Mouse (Mus musculus) liver, adult (tissue): ENCODE results near the gene Pfn4.

Source experiments
- GATA4 ChIP-seq: IDR thresholded peaks from 2 replicates; pipeline ENCODE4 v1.6.1; 2014; ENCODE audit warnings: mild to moderate bottlenecking, low read length; ENCODE audit not compliant: insufficient replicate concordance

Pfn4 gene

DNA sequence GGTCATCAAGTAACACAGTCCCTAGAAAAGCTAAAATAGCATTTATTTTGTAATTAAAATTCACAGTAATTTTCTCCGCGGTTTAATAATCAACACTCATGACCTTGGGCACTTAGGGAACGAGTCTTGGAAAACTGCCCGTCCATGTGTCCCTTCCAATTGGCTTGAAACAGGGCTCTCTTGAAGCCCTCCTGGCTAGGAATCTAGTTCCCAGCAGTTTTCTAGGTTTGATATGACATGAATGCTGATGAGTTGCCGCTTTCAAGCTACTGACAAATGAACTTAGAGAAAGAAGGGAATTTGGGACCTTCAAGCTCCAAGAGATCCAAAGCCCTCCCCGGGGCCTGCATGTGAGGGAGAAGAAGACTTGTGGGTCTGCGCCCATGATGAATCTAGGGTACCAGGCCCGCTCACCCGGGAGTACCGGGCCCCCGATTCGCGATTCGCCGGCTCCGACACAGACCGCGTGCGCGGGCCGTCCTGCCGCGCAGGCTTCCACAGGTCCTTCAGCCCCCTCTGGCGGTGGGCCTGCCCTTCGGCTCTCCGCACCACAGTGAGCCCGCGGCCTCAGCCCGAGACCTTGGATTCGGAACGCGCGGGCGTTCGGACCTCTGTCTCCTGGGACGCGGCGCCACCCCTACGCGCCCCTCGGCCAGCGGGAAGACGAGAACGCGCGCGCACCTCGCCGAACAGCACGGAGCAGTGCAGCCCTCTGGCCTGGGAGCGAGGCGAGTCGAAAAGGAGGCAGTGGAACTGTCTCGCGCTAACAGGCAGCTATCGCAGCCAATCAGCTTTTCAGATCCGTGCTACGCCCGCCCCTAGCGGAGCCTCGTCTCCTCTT, at the start of gene Pfn4, which contains the start of gene Fam228b:
Gene Pfn4, plus strand, starts transcription at position 531 of the 841 bp plus-strand sequence.
Gene Fam228b, minus strand, starts transcription at position 776 of the 841 bp plus-strand sequence.
- no peak for TF ChIP-seq GATA4

DNA sequence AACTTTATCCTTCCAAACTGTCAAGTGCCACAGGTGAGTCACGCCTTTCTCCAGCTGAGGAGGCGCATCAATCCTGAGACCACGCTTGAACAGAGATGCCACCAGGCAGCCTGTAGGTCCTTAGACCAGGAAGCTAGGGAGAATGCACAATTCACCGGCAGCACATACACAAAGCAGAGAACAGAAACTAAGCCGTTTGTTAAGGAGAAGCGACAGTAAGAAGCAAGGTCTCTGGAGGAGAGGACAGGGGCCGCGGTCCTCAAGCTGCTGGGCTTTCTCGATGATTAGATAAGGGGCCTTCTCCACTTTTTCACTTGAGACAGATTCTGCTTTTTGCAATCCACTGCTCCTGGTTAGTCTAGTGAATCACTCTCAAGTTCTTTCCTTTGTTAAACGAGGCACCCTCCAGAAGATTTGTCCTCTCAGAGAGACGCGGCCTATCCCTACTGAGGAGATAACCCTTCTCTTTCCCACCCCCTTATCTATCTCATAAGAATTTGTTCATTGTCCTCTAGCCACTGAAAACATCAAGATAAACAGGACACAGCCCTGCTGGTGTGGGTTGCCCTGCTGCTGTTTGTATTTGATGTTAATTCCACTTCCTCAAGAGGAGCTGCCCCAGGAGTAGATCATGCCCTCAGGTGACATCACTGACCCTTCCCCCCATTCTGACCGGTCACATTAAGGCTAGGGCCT, 49.6 kb upstream of the Pfn4 start:
- TF ChIP-seq GATA4 = no peak

DNA sequence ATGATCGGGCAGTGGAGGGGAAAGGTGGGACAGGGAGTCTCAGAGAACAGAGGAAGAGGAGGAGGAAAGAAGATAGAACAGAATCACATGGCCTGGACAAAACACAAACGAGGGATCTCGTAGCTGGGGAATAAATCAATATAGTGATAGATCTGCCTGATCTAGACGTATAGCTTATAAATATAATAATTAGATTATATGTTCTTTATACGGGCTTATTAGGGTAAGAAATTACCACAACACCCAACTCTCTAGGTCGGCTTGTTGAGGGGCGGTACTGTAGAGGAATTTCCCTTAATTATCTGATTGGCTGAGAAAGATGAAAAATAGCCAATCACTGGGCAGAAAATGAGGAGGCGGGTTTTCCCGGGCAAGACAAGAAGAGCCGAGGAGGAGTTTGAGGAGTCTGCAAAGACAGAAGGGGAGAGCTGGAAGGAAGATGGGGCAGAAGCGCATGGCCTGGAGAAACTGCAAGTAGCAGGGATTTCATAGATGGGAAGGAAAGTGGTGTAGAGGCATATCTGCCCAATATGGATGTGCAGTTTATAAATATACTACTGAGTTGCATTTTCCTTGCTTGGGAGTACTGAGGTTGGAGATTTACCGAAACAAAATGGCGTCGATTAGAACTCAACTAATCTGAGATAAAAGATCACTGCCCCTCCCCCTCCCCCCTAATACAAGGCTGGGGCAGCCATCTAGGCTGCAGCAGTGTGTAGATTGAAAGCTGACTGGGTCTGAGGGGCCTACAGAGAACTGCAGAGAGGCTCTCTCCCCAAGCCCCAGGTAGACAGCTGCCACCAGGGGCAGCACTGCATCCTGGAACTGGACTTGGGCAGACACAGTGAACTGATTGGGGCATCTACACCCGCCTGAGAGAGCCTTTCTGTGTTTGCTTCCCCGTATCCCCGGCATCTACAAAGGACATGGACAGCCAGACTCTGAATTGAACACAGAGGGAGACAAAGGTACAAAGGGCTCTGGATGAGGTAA, 48.8 kb upstream of the Pfn4 start:
- no peak for TF ChIP-seq GATA4

DNA sequence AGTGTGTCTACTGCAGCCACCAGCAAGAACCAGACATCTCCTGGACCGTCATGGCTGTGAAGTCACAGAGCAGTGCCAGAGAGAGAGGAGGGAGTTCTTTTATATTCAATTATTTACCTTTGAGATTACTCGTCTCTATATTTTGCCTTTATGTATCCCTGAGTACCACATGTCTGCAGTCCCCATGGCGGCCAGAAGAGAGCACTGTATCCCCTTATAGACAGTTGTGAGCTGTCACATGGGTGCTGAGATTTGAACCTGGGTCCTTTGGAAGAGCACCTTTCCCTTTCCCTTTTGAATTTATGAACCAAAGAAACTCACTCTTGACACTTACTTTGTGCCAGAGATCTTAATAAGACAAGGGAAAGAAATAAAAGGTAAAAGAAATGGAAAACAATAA, 39.7 kb upstream of the Pfn4 start:
- no peak for TF ChIP-seq GATA4

DNA sequence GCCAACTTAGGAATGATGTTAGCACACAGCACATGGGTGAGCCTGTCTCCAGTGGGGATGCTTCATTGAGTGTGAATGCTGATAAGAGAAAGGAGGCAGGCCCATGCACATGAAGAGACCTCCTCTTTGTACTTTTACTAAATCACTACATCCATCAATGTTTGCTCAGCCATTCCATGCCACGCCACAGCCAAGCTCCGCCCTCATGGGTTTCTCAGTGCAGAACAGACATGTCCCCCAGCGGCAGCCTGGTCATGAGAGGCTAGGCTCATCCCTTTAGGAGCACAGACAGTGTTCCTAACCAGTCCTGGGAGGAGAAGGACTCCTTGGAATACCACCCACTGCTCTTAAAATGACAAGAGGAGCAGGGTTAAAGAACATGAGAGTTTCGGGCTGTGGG, 37.2 kb upstream of the Pfn4 start:
- no peak for TF ChIP-seq GATA4

DNA sequence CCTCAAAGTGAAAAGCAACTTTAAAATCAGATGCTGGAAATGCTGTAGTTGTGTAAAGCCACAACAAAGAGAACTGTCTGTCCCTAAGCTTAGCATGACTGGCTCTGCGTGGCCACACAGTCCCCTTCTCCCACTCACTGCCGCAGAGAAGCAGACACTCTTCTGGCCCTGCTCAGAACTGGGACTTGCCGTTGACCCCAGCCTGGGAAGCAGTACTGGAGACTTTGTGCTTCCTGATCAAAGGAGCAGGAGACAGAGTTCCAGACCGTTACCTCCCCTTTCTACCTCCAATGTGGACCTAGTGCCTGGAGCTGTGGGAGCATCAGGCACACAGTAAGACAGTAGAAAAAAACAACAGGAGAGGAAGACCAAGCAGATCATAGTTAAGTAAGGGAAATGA, 36.5 kb upstream of the Pfn4 start:
- TF ChIP-seq GATA4 = no peak

DNA sequence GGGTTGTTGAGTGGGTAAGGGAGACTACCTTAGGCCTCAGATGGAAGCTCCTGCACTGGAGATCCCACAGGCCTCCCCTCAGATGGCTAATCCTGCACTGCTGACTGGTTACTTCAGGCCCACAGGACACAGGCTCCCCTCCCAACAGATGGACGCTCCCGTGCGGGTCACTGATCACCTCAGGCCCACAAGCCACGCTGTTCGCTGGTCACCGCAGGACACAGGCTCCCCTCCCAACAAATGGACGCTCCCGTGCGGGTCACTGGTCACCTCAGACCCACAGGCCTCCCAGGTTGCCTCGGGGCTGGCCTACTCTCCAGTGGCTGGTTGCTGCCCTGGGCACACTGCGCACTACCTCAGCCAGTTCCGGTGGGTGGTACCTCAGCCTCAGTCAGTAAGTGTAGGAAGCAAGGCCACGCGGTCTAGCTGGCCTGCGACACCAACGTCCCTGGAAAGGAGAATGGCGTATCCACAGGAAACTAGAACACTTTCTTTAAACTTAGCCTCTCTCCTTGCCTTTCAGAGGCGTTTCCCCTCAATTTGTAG, 30.7 kb upstream of the Pfn4 start, which contains the start of gene Fam228a:
Gene Fam228a, minus strand, starts transcription at position 400 of the 546 bp plus-strand sequence.
- no peak for TF ChIP-seq GATA4

DNA sequence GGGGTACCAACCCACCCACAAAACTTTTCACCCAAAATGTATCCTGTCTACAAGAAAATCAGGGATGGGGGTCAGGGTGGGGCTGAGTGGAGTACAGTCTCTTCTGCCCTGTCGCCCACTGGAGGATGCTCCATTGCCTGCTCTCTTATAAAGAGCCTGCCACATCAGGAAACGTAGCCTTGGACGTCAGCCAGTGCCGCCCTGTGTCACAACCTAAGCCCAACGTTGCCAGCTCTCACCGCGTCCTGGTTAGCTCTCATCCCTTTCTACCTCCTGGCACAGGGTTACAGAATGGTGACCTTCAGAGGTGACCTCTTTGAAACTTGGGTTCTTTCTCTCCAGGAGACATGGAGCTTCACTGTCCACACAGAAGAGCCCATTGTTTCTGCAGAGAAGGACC, 28.0 kb upstream of the Pfn4 start:
- no peak for TF ChIP-seq GATA4

DNA sequence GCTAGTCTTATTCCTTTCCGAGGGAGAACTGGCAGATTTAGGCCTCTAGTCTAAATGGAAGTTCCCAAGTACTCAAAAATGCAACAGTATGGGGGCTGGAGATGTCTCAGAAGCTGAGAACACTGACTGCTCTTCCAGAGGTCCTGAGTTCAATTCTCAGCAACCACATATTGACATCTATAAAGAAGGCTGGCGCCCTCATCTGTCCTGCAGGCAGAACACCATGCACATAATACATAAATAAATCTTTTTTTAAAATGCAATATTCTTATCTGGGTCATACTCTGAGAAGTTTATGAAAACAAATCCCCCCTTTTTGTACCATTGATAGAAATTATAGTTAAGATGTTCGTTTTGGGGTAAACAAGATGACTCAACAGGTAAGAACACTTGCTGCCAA, 26.6 kb upstream of the Pfn4 start:
- no peak for TF ChIP-seq GATA4

DNA sequence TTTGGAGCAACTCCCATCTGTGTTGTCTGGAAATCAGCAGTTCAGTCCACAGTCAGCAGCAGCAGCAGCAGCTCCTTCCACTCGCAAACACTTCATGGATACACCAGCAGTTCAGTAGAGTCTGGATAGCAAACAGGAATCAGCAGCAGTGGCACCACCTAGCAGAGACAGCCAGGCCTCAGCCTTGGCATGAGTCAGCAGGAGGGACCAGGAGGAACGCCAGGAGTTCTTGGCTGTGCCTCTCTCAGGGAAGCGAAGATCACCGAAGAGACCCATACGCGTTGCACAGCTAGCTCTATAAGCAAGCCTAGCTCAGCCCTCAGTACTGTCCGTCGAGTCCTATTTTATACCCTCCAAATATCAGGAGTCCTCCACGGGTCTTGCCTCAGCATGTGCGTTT, 24.3 kb upstream of the Pfn4 start:
- no peak for TF ChIP-seq GATA4

DNA sequence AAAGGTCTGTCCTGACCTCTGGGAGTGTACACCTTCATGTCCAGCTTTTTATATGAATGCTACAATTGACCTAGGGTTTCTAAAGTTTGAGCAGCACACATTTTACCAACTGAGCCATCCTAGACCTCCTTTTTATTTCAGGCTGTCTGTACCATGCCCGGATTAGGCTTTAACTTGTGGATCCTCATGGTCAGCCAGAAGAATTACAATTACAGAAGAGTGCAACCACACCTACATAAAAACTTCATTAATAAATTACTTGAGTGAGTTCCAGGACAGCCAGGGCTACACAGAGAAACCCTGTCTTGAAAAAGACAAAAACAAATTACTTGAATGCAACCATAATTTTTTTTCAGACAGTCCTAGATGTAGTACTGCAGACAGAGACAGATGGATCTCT, 11.8 kb upstream of the Pfn4 start:
- no peak for TF ChIP-seq GATA4

DNA sequence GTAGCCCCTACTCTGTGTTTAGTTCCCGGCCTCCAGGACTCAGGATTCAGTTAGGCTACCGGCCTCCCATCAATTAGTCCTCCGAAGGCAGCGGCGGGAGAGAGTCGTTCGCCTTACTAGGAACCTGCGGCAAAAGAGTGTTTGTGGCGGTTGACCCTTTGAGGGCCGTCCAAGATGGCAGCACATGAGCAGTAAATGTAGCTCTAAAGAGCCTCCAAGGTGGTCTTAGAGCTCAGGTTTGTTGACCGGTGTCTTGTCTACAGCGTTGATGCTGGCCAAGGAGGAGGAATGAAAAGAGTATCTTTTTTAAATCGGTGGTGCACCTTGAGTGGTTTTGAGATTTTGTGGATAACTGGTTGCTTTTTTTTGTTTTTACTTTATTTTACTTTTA, 506 bp downstream of the Pfn4 start:
- TF ChIP-seq GATA4 = no peak

DNA sequence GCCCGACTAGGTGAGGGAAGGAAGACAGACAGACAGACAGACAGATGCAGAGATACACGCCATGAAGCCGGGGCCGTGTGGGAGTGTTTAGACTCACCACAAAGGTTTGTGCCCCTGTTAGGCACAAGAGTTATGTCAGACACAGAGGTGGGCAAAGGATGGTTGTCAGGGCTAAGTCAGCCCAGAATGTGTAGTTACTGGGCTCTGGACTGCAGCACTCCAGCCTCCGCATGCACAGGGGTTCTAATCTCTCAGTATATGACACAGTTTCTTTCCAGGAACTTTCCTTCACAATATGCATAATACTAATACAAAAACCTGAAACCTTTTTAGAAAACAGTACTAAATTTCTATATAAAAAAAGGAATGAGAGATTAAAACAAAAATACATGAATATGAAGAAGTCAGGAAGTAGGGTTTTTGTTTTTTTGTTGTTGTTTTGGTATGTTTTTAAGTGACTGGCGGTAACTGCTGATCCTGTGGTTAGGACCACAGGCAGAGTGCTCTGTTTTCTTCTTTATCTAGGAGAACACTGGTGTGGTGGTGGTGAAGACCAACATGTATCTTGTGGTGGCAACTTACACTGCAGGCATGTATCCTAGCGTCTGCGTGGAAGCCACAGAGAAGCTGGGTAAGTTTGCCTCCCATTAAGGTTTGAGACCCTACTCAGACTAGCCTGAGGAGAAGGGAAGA, 6.2 kb downstream of the Pfn4 start:
- no peak for TF ChIP-seq GATA4

DNA sequence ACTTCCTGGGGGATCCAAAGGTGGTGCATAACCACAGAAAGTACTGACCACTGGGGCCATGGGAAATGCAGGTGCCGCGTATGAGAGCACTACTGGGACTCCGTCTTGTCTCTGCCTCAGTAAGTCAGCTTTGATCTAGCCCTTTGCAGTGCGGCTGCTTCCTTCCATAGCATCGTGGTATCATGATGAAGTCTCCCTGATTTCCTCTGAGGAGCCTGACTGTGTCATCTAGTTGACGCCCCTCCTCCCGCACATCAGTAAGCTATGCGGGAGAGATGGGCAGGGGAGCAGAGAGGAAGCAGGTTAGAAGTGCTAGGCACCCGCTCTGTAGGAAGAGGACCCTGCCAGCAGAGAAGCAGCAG, 6.7 kb downstream of the Pfn4 start:
- TF ChIP-seq GATA4 = no peak
